Mouse (Mus musculus): ENCODE data around the gene Srxn1. TPM values are rescaled to one million over a fixed set of nuclear protein-coding genes. Genes with fewer than 3 reads are reported as not detected.
"Not testable (repeated sequence)": the region's sequence is repeated elsewhere in the genome, so short reads cannot be mapped to it uniquely, and the experiment has no call there.

Srxn1 gene
- 8.1 and 9.1 TPM in 2 replicates for polyA plus RNA-seq (2016; fragmentation: Nextera tagmentation; extraction: Ambion mirVana)

- Histone ChIP-seq H3K36me3 (peaks cover 9% of the 10 kb centered on the region; the same call in 1 of the 2 replicates), H3K27ac (peak within 1 kb of the TSS; percentile 96), H3K4me1 (peaks cover 14% of the 10 kb centered on the region; the same call in 1 of the 2 replicates), H3K4me3 (peak within 1 kb of the TSS; percentile 74), H3K9me3 (no peaks in the 10 kb centered on the region), H3K27me3 (ENCODE audit: insufficient read depth, poor library complexity, severe bottlenecking) (peaks cover 51% of the 10 kb centered on the region)
- peak; percentile 95 for DNase-seq (ENCODE audit: low spot score)
- 1% methylated on average over 84 of the region's 84 CpGs for WGBS
Observed at GRCm38 (mm10) chr2:152105318-152106224, at the start of gene Srxn1. Gene Srxn1 (plus strand): TSS chr2:152105516.

- H3K27me3 ChIP-seq (ENCODE audit: insufficient read depth, poor library complexity, severe bottlenecking): peaks cover 74% of the 10 kb centered on the region
- H3K9me3 ChIP-seq: no peaks in the 10 kb centered on the region
- peak overlapping the region; percentile 53; the same call in 1 of the 2 replicates for H3K27ac ChIP-seq
- DNase-seq (ENCODE audit: low spot score): no peak
- 59% methylated on average over 22 of the region's 22 CpGs for WGBS
- H3K36me3 ChIP-seq: no peaks in the 10 kb centered on the region
- H3K4me1 ChIP-seq: peaks cover 5% of the 10 kb centered on the region; the same call in 1 of the 2 replicates
- H3K4me3 ChIP-seq: no peak overlapping the region
Observed at GRCm38 (mm10) chr2:152056368-152057251, 48.7 kb upstream of the Srxn1 start.

- 66% methylated on average over 9 of the region's 9 CpGs for WGBS
- Histone ChIP-seq H3K27me3 (ENCODE audit: insufficient read depth, poor library complexity, severe bottlenecking) (peaks cover 68% of the 10 kb centered on the region), H3K4me3 (no peak overlapping the region), H3K4me1 (peaks cover 5% of the 10 kb centered on the region; the same call in 1 of the 2 replicates), H3K36me3 (no peaks in the 10 kb centered on the region), H3K9me3 (no peaks in the 10 kb centered on the region), H3K27ac (no peak overlapping the region)
- DNase-seq (ENCODE audit: low spot score): no peak
Observed at GRCm38 (mm10) chr2:152057252-152057563, 48.1 kb upstream of the Srxn1 start.

GRCm38 (mm10) chr2:152062817-152063216 lies 42.5 kb upstream of the Srxn1 start:
- not testable (repeated sequence) for DNase-seq (ENCODE audit: low spot score); H3K4me3 ChIP-seq; H3K36me3 ChIP-seq; H3K9me3 ChIP-seq; H3K27ac ChIP-seq; H3K4me1 ChIP-seq
- 78% methylated on average over 3 of the region's 3 CpGs for WGBS
- peaks cover 18% of the 10 kb centered on the region for H3K27me3 ChIP-seq (ENCODE audit: insufficient read depth, poor library complexity, severe bottlenecking)

- Histone ChIP-seq H3K4me1 (no peaks in the 10 kb centered on the region; the same call in 1 of the 2 replicates), H3K27me3 (ENCODE audit: insufficient read depth, poor library complexity, severe bottlenecking) (peaks cover 20% of the 10 kb centered on the region), H3K4me3 (no peak overlapping the region), H3K9me3 (no peaks in the 10 kb centered on the region), H3K36me3 (no peaks in the 10 kb centered on the region), H3K27ac (no peak overlapping the region)
- 46% methylated on average over 11 of the region's 11 CpGs for WGBS
- DNase-seq (ENCODE audit: low spot score): no peak
Observed at GRCm38 (mm10) chr2:152068660-152069433, 36.5 kb upstream of the Srxn1 start.

- WGBS: 56% methylated on average over 9 of the region's 9 CpGs
- H3K36me3 ChIP-seq: no peaks in the 10 kb centered on the region
- peaks cover 21% of the 10 kb centered on the region for H3K27me3 ChIP-seq (ENCODE audit: insufficient read depth, poor library complexity, severe bottlenecking)
- no peak overlapping the region for H3K27ac ChIP-seq
- H3K9me3 ChIP-seq: no peaks in the 10 kb centered on the region
- no peaks in the 10 kb centered on the region; the same call in 1 of the 2 replicates for H3K4me1 ChIP-seq
- DNase-seq (ENCODE audit: low spot score): no peak
- H3K4me3 ChIP-seq: no peak overlapping the region
Observed at GRCm38 (mm10) chr2:152069434-152069786, 35.9 kb upstream of the Srxn1 start.

GRCm38 (mm10) chr2:152069941-152070340 lies 35.4 kb upstream of the Srxn1 start:
- DNase-seq (ENCODE audit: low spot score): no peak
- H3K27me3 ChIP-seq (ENCODE audit: insufficient read depth, poor library complexity, severe bottlenecking): peaks cover 24% of the 10 kb centered on the region
- H3K4me1 ChIP-seq: no peaks in the 10 kb centered on the region; the same call in 1 of the 2 replicates
- no peak overlapping the region for H3K27ac ChIP-seq
- WGBS: 79% methylated on average over 2 of the region's 2 CpGs
- no peaks in the 10 kb centered on the region for H3K36me3 ChIP-seq
- no peaks in the 10 kb centered on the region for H3K9me3 ChIP-seq
- H3K4me3 ChIP-seq: no peak overlapping the region

- Histone ChIP-seq H3K4me1 (no peaks in the 10 kb centered on the region), H3K36me3 (no peaks in the 10 kb centered on the region), H3K4me3 (no peak overlapping the region), H3K9me3 (no peaks in the 10 kb centered on the region), H3K27me3 (ENCODE audit: insufficient read depth, poor library complexity, severe bottlenecking) (peaks cover 62% of the 10 kb centered on the region), H3K27ac (no peak overlapping the region)
- 56% methylated on average over 2 of the region's 2 CpGs for WGBS
- DNase-seq (ENCODE audit: low spot score): no peak
Observed at GRCm38 (mm10) chr2:152074521-152074920, 30.8 kb upstream of the Srxn1 start.

GRCm38 (mm10) chr2:152075294-152075889 lies 29.9 kb upstream of the Srxn1 start:
- DNase-seq (ENCODE audit: low spot score): no peak
- Histone ChIP-seq H3K4me3 (no peak overlapping the region), H3K4me1 (peaks cover 1% of the 10 kb centered on the region; the same call in 1 of the 2 replicates), H3K36me3 (no peaks in the 10 kb centered on the region), H3K27me3 (ENCODE audit: insufficient read depth, poor library complexity, severe bottlenecking) (peaks cover 64% of the 10 kb centered on the region), H3K9me3 (no peaks in the 10 kb centered on the region), H3K27ac (no peak overlapping the region)
- WGBS: 32% methylated on average over 9 of the region's 9 CpGs

GRCm38 (mm10) chr2:152077337-152077736 lies 28.0 kb upstream of the Srxn1 start:
- H3K36me3 ChIP-seq: no peaks in the 10 kb centered on the region
- no peaks in the 10 kb centered on the region for H3K9me3 ChIP-seq
- no peak overlapping the region for H3K4me3 ChIP-seq
- H3K27ac ChIP-seq: no peak overlapping the region
- WGBS: 63% methylated on average over 3 of the region's 3 CpGs
- DNase-seq (ENCODE audit: low spot score): no peak
- peaks cover 20% of the 10 kb centered on the region for H3K4me1 ChIP-seq
- H3K27me3 ChIP-seq (ENCODE audit: insufficient read depth, poor library complexity, severe bottlenecking): peaks cover 83% of the 10 kb centered on the region

- H3K27me3 ChIP-seq (ENCODE audit: insufficient read depth, poor library complexity, severe bottlenecking): peaks cover 98% of the 10 kb centered on the region
- H3K36me3 ChIP-seq: no peaks in the 10 kb centered on the region
- peak within 1 kb of the TSS; percentile 57 for H3K4me3 ChIP-seq
- DNase-seq (ENCODE audit: low spot score): no peak
- H3K9me3 ChIP-seq: no peaks in the 10 kb centered on the region
- H3K4me1 ChIP-seq: peaks cover 21% of the 10 kb centered on the region
- WGBS: 3% methylated on average over 19 of the region's 24 CpGs
- no peak within 1 kb of the TSS for H3K27ac ChIP-seq
Observed at GRCm38 (mm10) chr2:152080685-152081541, 24.4 kb upstream of the Srxn1 start, which contains the start of gene Scrt2. Gene Scrt2 (plus strand): TSS chr2:152081529.

Data from heart, embryonic 10.5 days (tissue).